Mouse (Mus musculus): ENCODE results near the gene Nifk. TPM values are rescaled to one million over a fixed set of nuclear protein-coding genes. Genes with fewer than 3 reads are reported as not detected.
A peak's percentile ranks its signal among the peaks of the same experiment; 100 is the strongest.

Nifk gene
- polyA plus RNA-seq (2014; fragmentation: Nextera tagmentation; extraction: Ambion mirVana), result 89.7 and 91.1 TPM in 2 replicates

DNA sequence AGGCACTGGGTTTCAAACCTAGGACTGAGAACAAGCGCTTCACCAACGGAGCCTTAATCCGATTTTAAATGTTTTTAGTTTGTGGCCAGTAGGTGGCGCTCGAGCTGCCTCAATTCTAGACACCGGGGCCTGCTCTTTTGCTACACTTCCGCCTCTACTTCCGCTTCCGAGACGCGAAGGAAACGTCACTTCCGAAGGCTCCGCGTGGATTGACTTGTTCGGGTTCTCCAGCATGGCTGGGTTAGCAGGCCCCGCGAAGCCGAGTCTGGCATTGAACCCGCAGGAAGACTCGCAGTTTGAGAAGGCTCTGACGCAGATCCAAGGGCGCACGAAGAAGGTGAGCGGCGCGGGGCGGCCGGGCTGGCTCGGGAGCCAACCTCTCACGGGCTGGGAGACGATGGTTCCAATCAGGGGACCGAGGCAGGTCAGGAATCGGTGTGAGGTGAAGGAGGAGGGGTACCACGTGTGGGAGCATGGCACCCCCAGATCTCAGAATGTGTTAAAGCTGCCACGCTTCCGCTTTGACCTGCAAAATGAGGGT lies at the start of gene Nifk:
TSS of gene Nifk (plus strand) at position 179 of the 541 bp plus-strand sequence.
- ATAC-seq (peak; percentile 97), DNase-seq (ENCODE audit: low spot score) (peak; percentile 98)
- Histone ChIP-seq H3K36me3 (ENCODE audit: control insufficient read depth, insufficient read depth, low read length) (peaks cover 24% of the 10 kb centered on the region), H3K9ac (ENCODE audit: low read length) (peak within 1 kb of the TSS; percentile 76), H3K4me2 (ENCODE audit: low read length) (peak within 1 kb of the TSS; percentile 92), H3K27ac (ENCODE audit: low read depth, low read length) (no peak within 1 kb of the TSS), H3K9me3 (replicated peaks; ENCODE audit: control insufficient read depth, low read length) (no peaks in the 10 kb centered on the region), H3K4me1 (ENCODE audit: control insufficient read depth, insufficient read depth, low read length) (peaks cover 6% of the 10 kb centered on the region), H3K4me3 (ENCODE audit: low read depth, low read length) (peak within 1 kb of the TSS; percentile 80), H3K27me3 (replicated peaks; ENCODE audit: control insufficient read depth, insufficient read depth, low read length) (no peaks in the 10 kb centered on the region)
- WGBS, result under 1% methylated on average over 37 of the region's 37 CpGs

DNA sequence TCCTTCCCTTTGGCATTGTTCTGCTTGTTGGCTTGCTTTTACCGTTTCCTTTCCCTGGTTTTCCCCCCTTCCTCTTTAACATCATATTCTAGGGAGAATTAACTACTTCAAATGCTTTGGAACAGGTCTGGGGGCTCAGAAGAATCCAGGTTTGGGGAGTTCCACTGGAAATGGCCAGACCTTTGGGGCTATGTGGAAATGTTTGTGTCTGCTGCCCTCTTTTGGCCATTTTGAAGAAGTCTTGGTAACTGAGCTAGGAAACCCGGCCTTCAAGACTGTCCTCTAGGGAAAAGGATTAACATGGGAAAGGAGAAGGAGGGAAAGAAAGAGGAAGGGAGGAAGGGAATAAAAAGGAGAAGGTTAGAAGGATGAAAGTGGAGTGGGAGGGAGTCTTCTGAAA lies 46.5 kb upstream of the Nifk start:
- no peak for ATAC-seq

DNA sequence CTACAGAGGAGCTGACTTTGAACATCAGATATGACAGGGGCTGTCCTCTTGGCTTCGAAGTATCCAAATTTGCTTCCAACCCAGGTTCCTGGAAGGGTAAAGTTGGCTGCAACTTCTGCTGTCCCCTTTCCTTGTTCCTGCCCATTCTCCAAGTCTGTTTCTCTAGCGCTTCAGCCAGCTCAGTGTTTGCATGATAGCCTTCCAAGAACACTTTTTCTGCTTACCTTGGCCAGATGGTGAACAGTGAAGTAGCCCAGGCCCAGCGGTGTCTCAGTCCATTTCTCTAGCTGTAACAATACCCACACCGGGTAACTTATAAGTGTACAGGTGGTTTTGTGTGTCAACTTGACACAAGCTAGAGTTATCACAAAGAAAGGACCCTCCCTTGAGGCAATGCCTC lies 29.3 kb upstream of the Nifk start:
- Histone ChIP-seq H3K27me3 (replicated peaks; ENCODE audit: control insufficient read depth, insufficient read depth, low read length) (no peaks in the 10 kb centered on the region), H3K4me3 (ENCODE audit: low read depth, low read length) (no peak overlapping the region), H3K9ac (ENCODE audit: low read length) (no peak overlapping the region), H3K27ac (ENCODE audit: low read depth, low read length) (no peak overlapping the region), H3K4me1 (ENCODE audit: control insufficient read depth, insufficient read depth, low read length) (no peaks in the 10 kb centered on the region), H3K4me2 (ENCODE audit: low read length) (no peak overlapping the region), H3K36me3 (ENCODE audit: control insufficient read depth, insufficient read depth, low read length) (peaks cover 24% of the 10 kb centered on the region), H3K9me3 (replicated peaks; ENCODE audit: control insufficient read depth, low read length) (no peaks in the 10 kb centered on the region)
- 92% methylated on average over 4 of the region's 4 CpGs for WGBS
- ATAC-seq (no peak), DNase-seq (ENCODE audit: low spot score) (no peak)

More for the DNA sequence above, 46.5 kb upstream of the Nifk start:
- Histone ChIP-seq H3K4me1 (ENCODE audit: control insufficient read depth, insufficient read depth, low read length) (no peaks in the 10 kb centered on the region), H3K27me3 (replicated peaks; ENCODE audit: control insufficient read depth, insufficient read depth, low read length) (no peaks in the 10 kb centered on the region), H3K4me3 (ENCODE audit: low read depth, low read length) (no peak overlapping the region), H3K36me3 (ENCODE audit: control insufficient read depth, insufficient read depth, low read length) (no peaks in the 10 kb centered on the region), H3K9ac (ENCODE audit: low read length) (no peak overlapping the region), H3K9me3 (replicated peaks; ENCODE audit: control insufficient read depth, low read length) (no peaks in the 10 kb centered on the region), H3K27ac (ENCODE audit: low read depth, low read length) (no peak overlapping the region), H3K4me2 (ENCODE audit: low read length) (no peak overlapping the region)
- WGBS, result 14% methylated on average over 2 of the region's 2 CpGs
- peak; percentile 64 for DNase-seq (ENCODE audit: low spot score)

DNA sequence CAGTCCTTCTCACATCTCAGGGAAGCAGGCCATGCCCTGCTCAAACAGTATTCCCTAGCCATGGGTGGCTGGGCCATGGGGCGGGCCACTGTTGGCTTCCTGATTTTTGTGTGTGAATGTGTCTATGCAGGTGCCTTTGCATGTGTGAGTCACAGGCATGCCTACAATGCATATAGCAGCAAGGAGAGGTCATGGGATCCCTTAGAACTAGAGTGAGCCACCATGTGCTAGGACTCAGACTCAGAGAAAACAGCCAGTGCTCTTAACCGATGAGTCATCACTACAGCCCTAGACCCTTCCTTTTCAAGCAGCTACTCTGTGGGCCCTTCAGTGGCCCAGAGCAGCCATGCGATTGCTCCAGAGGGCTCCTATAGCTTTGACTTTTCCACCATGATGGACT lies 27.4 kb upstream of the Nifk start:
- Histone ChIP-seq H3K27ac (ENCODE audit: low read depth, low read length) (no peak overlapping the region), H3K4me1 (ENCODE audit: control insufficient read depth, insufficient read depth, low read length) (no peaks in the 10 kb centered on the region), H3K4me3 (ENCODE audit: low read depth, low read length) (no peak overlapping the region), H3K9ac (ENCODE audit: low read length) (no peak overlapping the region), H3K4me2 (ENCODE audit: low read length) (no peak overlapping the region), H3K9me3 (replicated peaks; ENCODE audit: control insufficient read depth, low read length) (no peaks in the 10 kb centered on the region), H3K36me3 (ENCODE audit: control insufficient read depth, insufficient read depth, low read length) (peaks cover 42% of the 10 kb centered on the region), H3K27me3 (replicated peaks; ENCODE audit: control insufficient read depth, insufficient read depth, low read length) (no peaks in the 10 kb centered on the region)
- WGBS, result 94% methylated on average over 3 of the region's 3 CpGs
- DNase-seq (ENCODE audit: low spot score), result no peak
- no peak; the same call in 1 of the 2 replicates for ATAC-seq

DNA sequence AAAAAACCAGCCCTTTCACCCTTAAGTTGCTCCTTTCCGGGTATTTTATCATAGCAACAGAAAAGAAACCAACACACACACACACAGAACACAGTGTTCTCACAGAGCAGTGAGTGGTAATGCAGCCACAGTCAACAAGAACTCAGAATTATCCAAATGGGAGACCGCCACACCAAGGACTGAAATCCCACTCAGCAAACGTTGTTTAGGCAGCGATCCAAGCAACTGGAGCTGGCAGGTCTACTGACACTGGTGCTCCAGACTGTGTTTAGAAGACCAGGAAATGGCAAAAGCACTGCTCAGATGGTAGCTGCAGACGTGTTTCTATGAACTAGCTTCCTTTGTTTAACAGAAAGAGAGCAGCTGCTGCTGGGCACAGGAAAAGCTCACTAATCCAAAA lies 26.8 kb upstream of the Nifk start:
- peaks cover 49% of the 10 kb centered on the region for H3K36me3 ChIP-seq (ENCODE audit: control insufficient read depth, insufficient read depth, low read length)
- WGBS, result 70% methylated on average over 5 of the region's 5 CpGs
- peak; percentile 11 for DNase-seq (ENCODE audit: low spot score)
- no peaks in the 10 kb centered on the region for H3K4me1 ChIP-seq (ENCODE audit: control insufficient read depth, insufficient read depth, low read length)
- no peak overlapping the region for H3K9ac ChIP-seq (ENCODE audit: low read length)
- peak overlapping the region; percentile 14; the same call in 1 of the 2 replicates for H3K27ac ChIP-seq (ENCODE audit: low read depth, low read length)
- H3K4me3 ChIP-seq (ENCODE audit: low read depth, low read length), result no peak overlapping the region
- no peak for ATAC-seq
- no peaks in the 10 kb centered on the region for H3K9me3 ChIP-seq (replicated peaks; ENCODE audit: control insufficient read depth, low read length)
- no peaks in the 10 kb centered on the region for H3K27me3 ChIP-seq (replicated peaks; ENCODE audit: control insufficient read depth, insufficient read depth, low read length)
- H3K4me2 ChIP-seq (ENCODE audit: low read length), result no peak overlapping the region

DNA sequence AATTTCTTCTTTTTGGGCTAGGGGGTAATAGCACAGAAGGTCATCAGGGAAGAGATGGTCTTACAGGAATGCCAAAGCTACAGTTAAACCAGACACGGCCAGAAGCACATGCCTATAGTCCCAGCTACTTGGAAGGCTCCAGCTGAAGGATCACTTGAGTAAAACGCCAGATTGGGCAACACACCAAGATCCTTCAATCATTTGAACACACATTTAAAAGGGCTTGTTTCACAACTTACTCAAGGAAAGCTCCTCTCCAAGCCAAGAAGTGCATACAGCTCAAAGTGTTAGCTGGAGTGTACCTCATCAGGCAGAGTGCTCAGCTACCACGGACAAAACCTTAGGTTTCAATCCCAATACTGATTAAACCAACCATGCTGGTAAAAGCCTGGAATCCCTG lies 25.0 kb upstream of the Nifk start:
- DNase-seq (ENCODE audit: low spot score) (no peak), ATAC-seq (no peak)
- no peak overlapping the region for H3K27ac ChIP-seq (ENCODE audit: low read depth, low read length)
- no peaks in the 10 kb centered on the region for H3K9me3 ChIP-seq (replicated peaks; ENCODE audit: control insufficient read depth, low read length)
- peaks cover 67% of the 10 kb centered on the region for H3K36me3 ChIP-seq (ENCODE audit: control insufficient read depth, insufficient read depth, low read length)
- no peak overlapping the region for H3K4me3 ChIP-seq (ENCODE audit: low read depth, low read length)
- H3K4me1 ChIP-seq (ENCODE audit: control insufficient read depth, insufficient read depth, low read length), result no peaks in the 10 kb centered on the region
- H3K4me2 ChIP-seq (ENCODE audit: low read length), result no peak overlapping the region
- no peak overlapping the region for H3K9ac ChIP-seq (ENCODE audit: low read length)
- H3K27me3 ChIP-seq (replicated peaks; ENCODE audit: control insufficient read depth, insufficient read depth, low read length), result no peaks in the 10 kb centered on the region
- 81% methylated on average over 3 of the region's 3 CpGs for WGBS

DNA sequence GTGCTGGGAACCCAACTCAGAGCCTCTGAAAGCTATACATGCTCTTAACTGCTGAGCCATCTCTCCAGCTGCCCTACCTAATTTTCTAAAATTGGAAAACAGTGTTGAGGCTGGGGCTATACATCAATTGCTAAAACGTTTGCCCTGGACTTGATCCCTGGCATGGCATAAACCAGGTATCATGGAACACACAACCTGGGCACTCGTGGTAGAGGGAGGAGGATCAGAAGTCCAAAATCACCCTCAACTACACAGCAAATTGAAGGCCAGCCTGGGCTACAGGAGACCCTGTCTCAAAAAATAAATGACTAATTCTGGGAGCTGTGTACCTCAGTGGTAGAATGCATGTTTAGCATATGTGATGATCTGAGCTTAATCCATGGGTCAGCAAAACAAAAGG lies 23.9 kb upstream of the Nifk start:
- Histone ChIP-seq H3K36me3 (ENCODE audit: control insufficient read depth, insufficient read depth, low read length) (peaks cover 78% of the 10 kb centered on the region), H3K4me2 (ENCODE audit: low read length) (no peak overlapping the region), H3K27me3 (replicated peaks; ENCODE audit: control insufficient read depth, insufficient read depth, low read length) (no peaks in the 10 kb centered on the region), H3K9me3 (replicated peaks; ENCODE audit: control insufficient read depth, low read length) (no peaks in the 10 kb centered on the region), H3K9ac (ENCODE audit: low read length) (no peak overlapping the region), H3K27ac (ENCODE audit: low read depth, low read length) (no peak overlapping the region), H3K4me3 (ENCODE audit: low read depth, low read length) (no peak overlapping the region), H3K4me1 (ENCODE audit: control insufficient read depth, insufficient read depth, low read length) (no peaks in the 10 kb centered on the region)
- 87% methylated on average over 2 of the region's 2 CpGs for WGBS
- no peak for DNase-seq (ENCODE audit: low spot score)
- no peak for ATAC-seq

DNA sequence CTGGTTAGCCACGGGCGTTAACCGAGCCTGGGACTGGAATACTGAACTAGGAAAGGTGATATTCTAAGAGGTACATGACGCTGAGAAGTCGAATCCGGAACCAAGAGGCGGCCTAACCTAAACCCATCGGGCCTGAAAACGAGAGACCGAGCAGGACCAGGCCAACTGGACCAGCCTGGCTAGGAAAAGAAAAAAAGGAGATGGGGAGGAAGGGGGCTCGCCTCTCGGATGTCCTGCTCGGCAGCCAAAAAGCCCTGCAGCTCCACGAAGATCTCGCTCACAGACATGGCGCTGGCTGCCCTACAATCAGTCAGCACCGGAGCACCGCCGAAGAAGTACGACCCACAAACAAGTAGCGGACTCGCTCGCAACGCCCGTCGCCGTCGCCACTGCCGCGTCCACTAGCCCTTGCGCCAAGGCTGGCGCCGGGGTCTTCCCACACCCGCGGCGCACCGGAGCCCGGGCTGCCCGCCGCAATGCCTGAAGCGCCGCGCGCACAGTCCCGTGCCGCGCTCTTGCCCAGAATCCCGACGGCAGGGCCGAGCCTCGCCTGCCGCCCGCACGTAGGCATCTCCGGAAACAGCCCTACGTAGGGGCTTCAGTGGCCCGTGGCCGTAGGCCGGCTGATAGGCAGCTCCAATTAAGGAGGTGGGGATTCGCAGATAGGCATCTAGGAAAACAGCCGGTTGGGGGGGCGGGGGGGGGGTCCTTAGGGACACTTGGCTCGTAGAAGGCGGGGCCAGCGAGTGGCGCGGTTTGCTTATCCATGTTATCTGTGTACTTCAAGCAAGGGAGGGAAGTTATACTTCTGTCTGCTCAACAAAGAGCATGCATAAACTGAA lies 10.6 kb upstream of the Nifk start:
- under 1% methylated on average over 67 of the region's 67 CpGs for WGBS

More for the DNA sequence above, 10.6 kb upstream of the Nifk start:
- Histone ChIP-seq H3K9ac (ENCODE audit: low read length) (peak overlapping the region; percentile 91), H3K4me3 (ENCODE audit: low read depth, low read length) (peak overlapping the region; percentile 79), H3K9me3 (replicated peaks; ENCODE audit: control insufficient read depth, low read length) (no peaks in the 10 kb centered on the region), H3K36me3 (ENCODE audit: control insufficient read depth, insufficient read depth, low read length) (peaks cover 16% of the 10 kb centered on the region), H3K4me2 (ENCODE audit: low read length) (peak overlapping the region; percentile 78), H3K27ac (ENCODE audit: low read depth, low read length) (peak overlapping the region; percentile 95), H3K4me1 (ENCODE audit: control insufficient read depth, insufficient read depth, low read length) (peaks cover 7% of the 10 kb centered on the region), H3K27me3 (replicated peaks; ENCODE audit: control insufficient read depth, insufficient read depth, low read length) (no peaks in the 10 kb centered on the region)
- peak; percentile 100 for ATAC-seq
- peak; percentile 95 for DNase-seq (ENCODE audit: low spot score)

Measured in forebrain, embryonic 14.5 days (tissue).